Mouse (Mus musculus) liver, adult 2 months (tissue): ENCODE results near the gene Zgrf1. TPM values are rescaled to one million over a fixed set of nuclear protein-coding genes. Genes with fewer than 3 reads are reported as not detected.

Source experiments
- DNase-seq: peaks from one replicate; pipeline ENCODE4 v3.0.0-alpha.2; 2011; ENCODE audit warnings: low read depth, low spot score; ENCODE audit errors: extremely low read depth
- H3K27ac ChIP-seq: fragments of 200-500 bp; replicated peaks from 2 replicates; pipeline ENCODE4 v1.5.1; 2012; ENCODE audit warnings: low read depth, mild to moderate bottlenecking, control low read depth, inconsistent platforms, low read length; ENCODE audit not compliant: insufficient read depth
- H3K27me3 ChIP-seq: fragments of 200-500 bp; 2 replicates; pipeline ENCODE4 v1.6.1; 2012; ENCODE audit warnings: mild to moderate bottlenecking, moderate library complexity, low read length, inconsistent platforms; ENCODE audit not compliant: control insufficient read depth, insufficient read depth
- H3K36me3 ChIP-seq: fragments of 200-500 bp; 2 replicates; pipeline ENCODE4 v1.6.1; 2012; ENCODE audit warnings: low read length, inconsistent platforms; ENCODE audit not compliant: control insufficient read depth, insufficient read depth
- H3K4me1 ChIP-seq: fragments of 200-500 bp; 2 replicates; pipeline ENCODE4 v1.6.1; 2011; ENCODE audit warnings: low read length; ENCODE audit not compliant: control insufficient read depth, insufficient read depth
- H3K4me3 ChIP-seq: fragments of 200-500 bp; 2 replicates; pipeline ENCODE4 v1.5.1; 2011; ENCODE audit warnings: low read depth, mild to moderate bottlenecking, control low read depth, low read length, moderate library complexity; ENCODE audit not compliant: insufficient read depth
- H3K79me2 ChIP-seq: fragments of 200-500 bp; 2 replicates; pipeline ENCODE4 v1.6.1; 2012; ENCODE audit warnings: inconsistent platforms, mild to moderate bottlenecking, low read length, moderate library complexity; ENCODE audit not compliant: control insufficient read depth, insufficient read depth
- H3K9ac ChIP-seq: fragments of 200-500 bp; 2 replicates; pipeline ENCODE4 v1.6.1; 2012; ENCODE audit warnings: low read depth, mild to moderate bottlenecking, control low read depth, inconsistent platforms, low read length
- CTCF ChIP-seq: fragments of 200-500 bp; IDR thresholded peaks from 2 replicates; pipeline ENCODE4 v1.5.1; 2011; ENCODE audit warnings: low read depth, low read length, control low read depth
- POLR2A ChIP-seq: fragments of 200-500 bp; IDR thresholded peaks from 2 replicates; pipeline ENCODE4 v1.6.1; 2011; ENCODE audit warnings: low read length, control low read depth; ENCODE audit not compliant: insufficient read depth; ENCODE audit errors: extremely low read depth
- WGBS: fragments of 180-500 bp; shearing (Covaris S2); methylation state at CpG from one replicate; pipeline ENCODE4 v1.1.7; 2018; 5-methylcytosine and 5-hydroxymethylcytosine counted together
- polyA plus RNA-seq: library from polyadenylated mRNA; depleted of rRNA; stranded (reverse); fragments of >200 nt; gene quantifications from 2 replicates; pipeline ENCODE4 v1.2.3, GENCODE M21; 2012
- total RNA-seq: library from RNA; depleted of rRNA; stranded (reverse); fragments of >200 nt; gene quantifications from 2 replicates; pipeline ENCODE4 v1.2.3, GENCODE M21; 2014

Gene Zgrf1
- total and polyA plus RNA-seq, 2 experiments, result 0.15 to 0.74 TPM

GRCm38 (mm10) chr3:127515251-127515650 lies 38.0 kb upstream of the Zgrf1 start:
- H3K27ac ChIP-seq, result no peak overlapping the region
- no peaks in the 10 kb centered on the region for H3K79me2 ChIP-seq
- H3K27me3 ChIP-seq, result no peaks in the 10 kb centered on the region
- H3K36me3 ChIP-seq, result no peaks in the 10 kb centered on the region
- no peak overlapping the region for H3K4me3 ChIP-seq
- H3K9ac ChIP-seq, result no peak overlapping the region
- H3K4me1 ChIP-seq, result no peaks in the 10 kb centered on the region
- DNase-seq, result no peak
- TF ChIP-seq CTCF (no peak), POLR2A (no peak)
- WGBS, result 93% methylated on average over 1 of the region's 1 CpGs

DNA sequence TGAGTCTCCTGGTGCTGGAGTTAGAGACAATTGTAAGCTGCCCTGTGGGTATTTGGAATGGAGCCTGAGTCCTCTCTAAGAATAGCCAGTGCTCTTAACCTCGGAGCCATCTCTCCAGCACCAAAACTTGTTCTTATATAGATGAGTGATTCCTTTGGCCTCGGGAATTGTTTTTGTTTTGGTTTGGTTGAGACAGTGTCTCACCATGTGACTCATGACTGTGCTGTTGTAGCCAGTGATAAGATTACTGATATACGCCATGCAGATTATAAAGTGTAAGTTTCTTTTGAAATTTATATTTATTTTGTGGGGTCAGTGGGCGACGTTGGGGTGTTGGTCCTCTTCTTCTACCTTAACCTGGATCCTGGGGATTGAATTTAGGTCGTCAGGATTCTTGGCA lies 33.0 kb upstream of the Zgrf1 start:
- Histone ChIP-seq H3K36me3 (no peaks in the 10 kb centered on the region), H3K9ac (no peak overlapping the region), H3K4me1 (no peaks in the 10 kb centered on the region), H3K4me3 (no peak overlapping the region), H3K27ac (no peak overlapping the region), H3K79me2 (no peaks in the 10 kb centered on the region), H3K27me3 (no peaks in the 10 kb centered on the region)
- no peak for DNase-seq
- WGBS, result 71% methylated on average over 6 of the region's 6 CpGs
- no peak for TF ChIP-seq CTCF
- TF ChIP-seq POLR2A, result no peak

- Histone ChIP-seq H3K36me3 (no peaks in the 10 kb centered on the region), H3K79me2 (no peaks in the 10 kb centered on the region), H3K9ac (no peak overlapping the region), H3K4me3 (no peak overlapping the region), H3K27ac (no peak overlapping the region), H3K27me3 (no peaks in the 10 kb centered on the region), H3K4me1 (no peaks in the 10 kb centered on the region)
- no peak for DNase-seq
- 80% methylated on average over 10 of the region's 10 CpGs for WGBS
- TF ChIP-seq POLR2A (no peak), CTCF (no peak)
Observed at GRCm38 (mm10) chr3:127521156-127521555, 32.1 kb upstream of the Zgrf1 start.

DNA sequence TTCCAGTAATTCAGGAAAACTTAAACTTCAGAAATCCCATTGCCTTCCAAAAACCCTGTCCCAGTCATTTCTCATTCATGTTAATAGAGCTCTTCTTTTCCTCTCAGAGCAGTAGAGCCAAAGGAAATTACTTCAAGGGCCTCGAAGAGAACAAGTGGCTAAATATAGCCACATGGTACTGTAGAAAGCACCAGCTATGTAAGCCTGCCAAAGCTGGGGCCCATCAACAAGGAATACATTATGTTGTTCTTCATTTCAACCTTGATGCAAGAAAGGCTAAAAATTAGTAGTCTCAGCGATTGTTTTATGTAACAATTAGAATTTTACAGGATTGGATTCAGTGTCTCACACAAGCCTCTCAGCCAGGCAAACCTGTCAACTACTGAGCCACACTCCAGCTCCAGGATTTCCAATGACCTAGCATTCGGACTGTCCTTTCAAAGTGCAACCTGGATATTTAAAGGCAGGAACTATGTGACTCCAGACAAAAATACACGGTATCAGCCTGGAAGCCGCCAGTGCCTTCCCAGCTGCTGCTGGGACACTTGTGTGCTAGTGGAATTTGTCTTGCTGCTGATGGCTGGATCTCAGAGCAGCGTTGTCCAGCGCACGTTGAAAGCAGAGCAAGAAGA lies 28.0 kb upstream of the Zgrf1 start:
- Histone ChIP-seq H3K36me3 (no peaks in the 10 kb centered on the region), H3K4me3 (no peak overlapping the region), H3K27me3 (no peaks in the 10 kb centered on the region), H3K9ac (no peak overlapping the region), H3K27ac (no peak overlapping the region), H3K4me1 (no peaks in the 10 kb centered on the region), H3K79me2 (no peaks in the 10 kb centered on the region)
- TF ChIP-seq CTCF, result no peak
- no peak for TF ChIP-seq POLR2A
- 74% methylated on average over 8 of the region's 8 CpGs for WGBS
- no peak for DNase-seq

DNA sequence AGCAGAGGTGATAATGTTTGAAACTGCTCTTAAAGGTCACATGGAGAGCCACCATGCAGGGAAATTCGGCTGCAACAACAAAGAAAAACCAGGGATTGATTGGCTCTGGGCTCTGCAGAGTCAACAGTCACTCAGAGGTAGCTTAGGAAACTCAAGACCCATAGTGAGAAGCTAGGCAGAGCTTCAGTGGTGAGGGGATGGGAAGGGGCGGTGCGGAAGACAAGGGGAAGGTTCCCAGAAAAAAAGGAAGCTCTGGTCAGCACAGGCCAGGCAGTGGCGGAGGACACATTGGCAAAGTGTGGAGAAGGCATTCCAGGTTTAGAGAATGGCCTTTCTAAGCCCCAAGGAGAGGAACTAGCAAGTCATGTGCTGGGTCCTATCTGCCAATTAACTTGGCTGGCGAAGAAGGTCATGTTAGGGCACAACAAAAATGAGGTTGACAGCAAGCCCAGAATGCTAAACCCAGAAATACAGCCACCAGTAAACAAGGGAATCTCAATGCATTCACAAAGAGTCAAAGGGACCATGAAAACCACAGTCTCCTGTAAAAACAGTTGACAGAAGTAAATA lies 25.7 kb upstream of the Zgrf1 start:
- H3K4me1 ChIP-seq, result no peaks in the 10 kb centered on the region
- H3K4me3 ChIP-seq, result no peak overlapping the region
- H3K9ac ChIP-seq, result no peak overlapping the region
- WGBS, result 66% methylated on average over 5 of the region's 5 CpGs
- TF ChIP-seq POLR2A (no peak), CTCF (no peak)
- DNase-seq, result peak; percentile 22
- no peaks in the 10 kb centered on the region for H3K36me3 ChIP-seq
- no peaks in the 10 kb centered on the region for H3K27me3 ChIP-seq
- H3K27ac ChIP-seq, result no peak overlapping the region
- no peaks in the 10 kb centered on the region for H3K79me2 ChIP-seq

GRCm38 (mm10) chr3:127529210-127529609 lies 24.1 kb upstream of the Zgrf1 start:
- no peak for DNase-seq
- 87% methylated on average over 3 of the region's 3 CpGs for WGBS
- H3K4me1 ChIP-seq, result no peaks in the 10 kb centered on the region
- H3K27me3 ChIP-seq, result no peaks in the 10 kb centered on the region
- H3K27ac ChIP-seq, result no peak overlapping the region
- no peak overlapping the region for H3K9ac ChIP-seq
- no peak overlapping the region for H3K4me3 ChIP-seq
- H3K36me3 ChIP-seq, result no peaks in the 10 kb centered on the region
- no peaks in the 10 kb centered on the region for H3K79me2 ChIP-seq
- TF ChIP-seq POLR2A (no peak), CTCF (no peak)
